Mouse (Mus musculus): ENCODE measurements around the gene 4930579F01Rik. TPM values are rescaled to one million over a fixed set of nuclear protein-coding genes. Genes with fewer than 3 reads are reported as not detected.

4930579F01Rik gene
- polyA plus RNA-seq, 1 experiment from 2014 or later: 0.14 TPM

- ATAC-seq (replicated peaks; ENCODE audit: low FRiP score, low read depth): no peak
- no peak for DNase-seq (ENCODE audit: low spot score)
- no peak for TF ChIP-seq CTCF (IDR thresholded peaks at IDR 0.05; ENCODE audit: low read depth)
- Histone ChIP-seq H3K9me3 (replicated peaks; ENCODE audit: low read length) (no peaks in the 10 kb centered on the region), H3K9ac (ENCODE audit: low read depth, low read length) (no peak overlapping the region), H3K4me3 (replicated peaks; ENCODE audit: low read depth, low read length) (no peak overlapping the region), H3K27ac (no peak overlapping the region), H3K36me3 (ENCODE audit: insufficient read depth, low read length) (no peaks in the 10 kb centered on the region), H3K4me2 (ENCODE audit: low read length) (no peak overlapping the region), H3K4me1 (replicated peaks; ENCODE audit: insufficient read depth, low read length) (no peaks in the 10 kb centered on the region), H3K27me3 (ENCODE audit: insufficient read depth, low read length) (no peaks in the 10 kb centered on the region)
- 66% methylated on average over 4 of the region's 4 CpGs for WGBS
Observed at GRCm38 (mm10) chr3:138162553-138163183, 31.0 kb downstream of the 4930579F01Rik start.

- H3K36me3 ChIP-seq (ENCODE audit: insufficient read depth, low read length): no peaks in the 10 kb centered on the region
- no peaks in the 10 kb centered on the region for H3K4me1 ChIP-seq (replicated peaks; ENCODE audit: insufficient read depth, low read length)
- no peak for TF ChIP-seq CTCF (IDR thresholded peaks at IDR 0.05; ENCODE audit: low read depth)
- 80% methylated on average over 10 of the region's 10 CpGs for WGBS
- H3K27me3 ChIP-seq (ENCODE audit: insufficient read depth, low read length): no peaks in the 10 kb centered on the region
- no peak overlapping the region for H3K9ac ChIP-seq (ENCODE audit: low read depth, low read length)
- no peak overlapping the region for H3K4me2 ChIP-seq (ENCODE audit: low read length)
- H3K27ac ChIP-seq: no peak overlapping the region
- no peak for ATAC-seq (replicated peaks; ENCODE audit: low FRiP score, low read depth)
- no peaks in the 10 kb centered on the region for H3K9me3 ChIP-seq (replicated peaks; ENCODE audit: low read length)
- no peak overlapping the region for H3K4me3 ChIP-seq (replicated peaks; ENCODE audit: low read depth, low read length)
- no peak for DNase-seq (ENCODE audit: low spot score)
Observed at GRCm38 (mm10) chr3:138161623-138162022, 32.0 kb downstream of the 4930579F01Rik start.

GRCm38 (mm10) chr3:138156651-138157050, 37.0 kb downstream of the 4930579F01Rik start:
- no peak overlapping the region for H3K27ac ChIP-seq
- TF ChIP-seq CTCF (IDR thresholded peaks at IDR 0.05; ENCODE audit: low read depth): no peak
- H3K9ac ChIP-seq (ENCODE audit: low read depth, low read length): no peak overlapping the region
- H3K27me3 ChIP-seq (ENCODE audit: insufficient read depth, low read length): no peaks in the 10 kb centered on the region
- ATAC-seq (replicated peaks; ENCODE audit: low FRiP score, low read depth): no peak
- peaks cover 6% of the 10 kb centered on the region; the same call in 1 of the 2 replicates for H3K36me3 ChIP-seq (ENCODE audit: insufficient read depth, low read length)
- no peak overlapping the region for H3K4me3 ChIP-seq (replicated peaks; ENCODE audit: low read depth, low read length)
- no peak overlapping the region for H3K4me2 ChIP-seq (ENCODE audit: low read length)
- 47% methylated on average over 10 of the region's 10 CpGs for WGBS
- H3K9me3 ChIP-seq (replicated peaks; ENCODE audit: low read length): no peaks in the 10 kb centered on the region
- no peak for DNase-seq (ENCODE audit: low spot score)
- no peaks in the 10 kb centered on the region for H3K4me1 ChIP-seq (replicated peaks; ENCODE audit: insufficient read depth, low read length)

- no peak overlapping the region for H3K4me3 ChIP-seq (replicated peaks; ENCODE audit: low read depth, low read length)
- no peaks in the 10 kb centered on the region for H3K9me3 ChIP-seq (replicated peaks; ENCODE audit: low read length)
- no peak for TF ChIP-seq CTCF (IDR thresholded peaks at IDR 0.05; ENCODE audit: low read depth)
- peaks cover 8% of the 10 kb centered on the region; the same call in 1 of the 2 replicates for H3K36me3 ChIP-seq (ENCODE audit: insufficient read depth, low read length)
- no peaks in the 10 kb centered on the region for H3K27me3 ChIP-seq (ENCODE audit: insufficient read depth, low read length)
- no peak overlapping the region for H3K27ac ChIP-seq
- ATAC-seq (replicated peaks; ENCODE audit: low FRiP score, low read depth) (no peak), DNase-seq (ENCODE audit: low spot score) (no peak)
- H3K4me1 ChIP-seq (replicated peaks; ENCODE audit: insufficient read depth, low read length): no peaks in the 10 kb centered on the region
- H3K4me2 ChIP-seq (ENCODE audit: low read length): no peak overlapping the region
- 92% methylated on average over 4 of the region's 4 CpGs for WGBS
- no peak overlapping the region for H3K9ac ChIP-seq (ENCODE audit: low read depth, low read length)
Observed at GRCm38 (mm10) chr3:138155062-138155461, 38.6 kb downstream of the 4930579F01Rik start.

- TF ChIP-seq CTCF (IDR thresholded peaks at IDR 0.05; ENCODE audit: low read depth): no peak
- Histone ChIP-seq H3K4me3 (replicated peaks; ENCODE audit: low read depth, low read length) (no peak overlapping the region), H3K36me3 (ENCODE audit: insufficient read depth, low read length) (0 out of 2 replicates have a peak, but pooled peaks cover 8% of the 10 kb centered on the region), H3K4me1 (replicated peaks; ENCODE audit: insufficient read depth, low read length) (no peaks in the 10 kb centered on the region), H3K4me2 (ENCODE audit: low read length) (no peak overlapping the region), H3K9me3 (replicated peaks; ENCODE audit: low read length) (no peaks in the 10 kb centered on the region), H3K9ac (ENCODE audit: low read depth, low read length) (no peak overlapping the region), H3K27ac (no peak overlapping the region), H3K27me3 (ENCODE audit: insufficient read depth, low read length) (no peaks in the 10 kb centered on the region)
- no peak for DNase-seq (ENCODE audit: low spot score)
- 92% methylated on average over 2 of the region's 2 CpGs for WGBS
- ATAC-seq (replicated peaks; ENCODE audit: low FRiP score, low read depth): no peak
Observed at GRCm38 (mm10) chr3:138148811-138149210, 44.8 kb downstream of the 4930579F01Rik start.

- Histone ChIP-seq H3K27ac (peak within 1 kb of the TSS; percentile 96), H3K4me3 (replicated peaks; ENCODE audit: low read depth, low read length) (peak within 1 kb of the TSS; percentile 67), H3K36me3 (ENCODE audit: insufficient read depth, low read length) (no peaks in the 10 kb centered on the region), H3K27me3 (ENCODE audit: insufficient read depth, low read length) (no peaks in the 10 kb centered on the region), H3K9ac (ENCODE audit: low read depth, low read length) (peak within 1 kb of the TSS; percentile 77), H3K4me2 (ENCODE audit: low read length) (peak within 1 kb of the TSS; percentile 68), H3K4me1 (replicated peaks; ENCODE audit: insufficient read depth, low read length) (no peaks in the 10 kb centered on the region), H3K9me3 (replicated peaks; ENCODE audit: low read length) (no peaks in the 10 kb centered on the region)
- TF ChIP-seq CTCF (IDR thresholded peaks at IDR 0.05; ENCODE audit: low read depth): peak; percentile 90
- ATAC-seq (replicated peaks; ENCODE audit: low FRiP score, low read depth): no peak
- WGBS: 2% methylated on average over 8 of the region's 8 CpGs
- DNase-seq (ENCODE audit: low spot score): peak; percentile 96
Observed at GRCm38 (mm10) chr3:138144642-138145171, 48.9 kb downstream of the 4930579F01Rik start, which contains the start of gene Mttp. Gene Mttp (minus strand): TSS chr3:138144968.
